Mouse (Mus musculus): Measurements from ENCODE around the gene Card9.

GRCm38 (mm10) chr2:26358667-26359320 is 1.9 kb downstream of the Card9 start:
- TF ChIP-seq CTCF (IDR thresholded peaks at IDR 0.05; ENCODE audit: control insufficient read depth, insufficient read depth, low read length) (no peak), POLR2A (IDR thresholded peaks at IDR 0.05; ENCODE audit: borderline replicate concordance, control insufficient read depth, low read depth, low read length) (no peak)
